Mouse (Mus musculus): ENCODE measurements around the gene Slc36a2.

- no peak for TF ChIP-seq EP300 (IDR thresholded peaks at IDR 0.05; ENCODE audit: low read length)
- no peak for TF ChIP-seq NRF1 (IDR thresholded peaks at IDR 0.05; ENCODE audit: low read depth, low read length)
- TF ChIP-seq NELFE (IDR thresholded peaks at IDR 0.05; ENCODE audit: low read depth, low read length), result no peak
- no peak for TF ChIP-seq MAZ (IDR thresholded peaks at IDR 0.05; ENCODE audit: low read depth, low read length)
- TF ChIP-seq USF1 (IDR thresholded peaks at IDR 0.05; ENCODE audit: low read depth, low read length), result no peak
- TF ChIP-seq TBP (conservative IDR thresholded peaks at IDR 0.05; ENCODE audit: low read depth, low read length), result no peak
- no peak for TF ChIP-seq CTCF (conservative IDR thresholded peaks at IDR 0.05 in 1 of 2, IDR thresholded peaks at IDR 0.05 in 1 of 2; ENCODE audit: low read depth in 2 of 2, low read length in 2 of 2)
- TF ChIP-seq IRF4 (IDR thresholded peaks at IDR 0.05; ENCODE audit: low read depth, low read length), result no peak
Observed at GRCm38 (mm10) chr11:55234288-55234687, 49.4 kb upstream of the Slc36a2 start.
